ENCODE assay signal across 25 mouse cellular contexts in the genomic region with DNA sequence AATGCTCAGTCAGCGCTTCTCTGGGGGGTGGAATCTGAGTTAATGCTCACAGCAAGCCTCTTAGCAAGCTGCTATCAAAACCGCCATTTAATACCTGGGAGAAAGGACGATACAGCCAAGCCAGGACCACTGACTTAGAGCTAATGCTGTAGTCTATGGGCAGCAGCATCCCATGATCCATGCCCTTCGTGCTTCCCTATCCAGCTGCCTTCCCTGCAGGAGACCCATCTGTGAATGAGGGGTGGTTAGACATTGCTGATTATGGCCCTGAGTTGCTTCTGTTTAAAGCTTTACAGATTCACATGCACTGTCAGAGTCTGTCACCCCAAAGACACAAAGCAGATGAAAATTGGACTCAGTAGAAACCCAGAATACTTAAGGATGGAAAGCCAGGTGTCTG.
"Had no signal": no experiment of that assay in that cellular context is flagged by ENCODE, and none has a peak within 500 bp of the region (broad histone marks: within the 10 kb centered on the region; RNA-seq: fewer than 3 reads in every experiment).

No protein-coding gene starts in this region.

- H3K4me1 ChIP-seq: heart, embryonic 13.5 days; heart, embryonic 15.5 days; hindbrain, embryonic 13.5 days; hindbrain, embryonic 15.5 days; limb, embryonic 15.5 days; liver, embryonic 12.5 days had no signal

- H3K27ac ChIP-seq: heart, adult 2 months; heart, embryonic 13.5 days; heart, embryonic 15.5 days; hindbrain, embryonic 13.5 days; hindbrain, embryonic 15.5 days; hindbrain, postnatal 0 days; kidney, embryonic 15.5 days; kidney, postnatal 0 days; limb, embryonic 13.5 days; limb, embryonic 15.5 days; liver, embryonic 12.5 days had no signal

- H3K36me3 ChIP-seq: heart, embryonic 13.5 days; heart, embryonic 15.5 days; hindbrain, embryonic 13.5 days; hindbrain, embryonic 15.5 days; kidney, embryonic 15.5 days; limb, embryonic 13.5 days; limb, embryonic 15.5 days; liver, embryonic 12.5 days had no signal

- H3K9ac ChIP-seq: heart, embryonic 13.5 days; heart, embryonic 15.5 days; hindbrain, embryonic 13.5 days; hindbrain, embryonic 15.5 days; kidney, embryonic 15.5 days; limb, embryonic 13.5 days; limb, embryonic 15.5 days; liver, embryonic 12.5 days had no signal

- H3K27me3 ChIP-seq: heart, embryonic 13.5 days; heart, embryonic 15.5 days; hindbrain, embryonic 15.5 days; kidney, embryonic 15.5 days; limb, embryonic 13.5 days; limb, embryonic 15.5 days; liver, embryonic 12.5 days had no signal

- DNase-seq: gastrocnemius, postnatal 14 days; gastrocnemius, postnatal 36 days; heart, adult 11 months; heart, adult 2 months; heart, postnatal 14 days; heart, postnatal 36 days; kidney, adult 11 months; kidney, adult 2 months; kidney, adult 9 months; kidney, postnatal 14 days; kidney, postnatal 36 days; layer of hippocampus, adult 9-11 months; layer of hippocampus, postnatal 36 days had no signal

- H3K9me3 ChIP-seq: heart, embryonic 13.5 days; heart, embryonic 15.5 days; hindbrain, embryonic 13.5 days; hindbrain, embryonic 15.5 days; kidney, embryonic 15.5 days; limb, embryonic 13.5 days; limb, embryonic 15.5 days had no signal

- ATAC-seq: hindbrain, postnatal 0 days; intestine, embryonic 16.5 days; liver, embryonic 12.5 days had no signal

- H3K4me3 ChIP-seq: heart, adult 2 months; heart, embryonic 13.5 days; heart, embryonic 15.5 days; hindbrain, embryonic 13.5 days; hindbrain, embryonic 15.5 days; kidney, embryonic 15.5 days; limb, embryonic 13.5 days; limb, embryonic 15.5 days; liver, embryonic 12.5 days had no signal

- H3K4me2 ChIP-seq: heart, embryonic 11.5 days; heart, embryonic 13.5 days; heart, embryonic 15.5 days; hindbrain, embryonic 13.5 days; hindbrain, embryonic 15.5 days; kidney, embryonic 15.5 days; limb, embryonic 13.5 days; limb, embryonic 15.5 days; liver, embryonic 12.5 days had no signal
